Mouse (Mus musculus) thymus, postnatal 4 days (tissue): Measurements from ENCODE around the gene Bco2.

Source experiments
- DNase-seq: peaks from one replicate; pipeline ENCODE4 v3.0.0; 2021

Bco2 gene

DNA sequence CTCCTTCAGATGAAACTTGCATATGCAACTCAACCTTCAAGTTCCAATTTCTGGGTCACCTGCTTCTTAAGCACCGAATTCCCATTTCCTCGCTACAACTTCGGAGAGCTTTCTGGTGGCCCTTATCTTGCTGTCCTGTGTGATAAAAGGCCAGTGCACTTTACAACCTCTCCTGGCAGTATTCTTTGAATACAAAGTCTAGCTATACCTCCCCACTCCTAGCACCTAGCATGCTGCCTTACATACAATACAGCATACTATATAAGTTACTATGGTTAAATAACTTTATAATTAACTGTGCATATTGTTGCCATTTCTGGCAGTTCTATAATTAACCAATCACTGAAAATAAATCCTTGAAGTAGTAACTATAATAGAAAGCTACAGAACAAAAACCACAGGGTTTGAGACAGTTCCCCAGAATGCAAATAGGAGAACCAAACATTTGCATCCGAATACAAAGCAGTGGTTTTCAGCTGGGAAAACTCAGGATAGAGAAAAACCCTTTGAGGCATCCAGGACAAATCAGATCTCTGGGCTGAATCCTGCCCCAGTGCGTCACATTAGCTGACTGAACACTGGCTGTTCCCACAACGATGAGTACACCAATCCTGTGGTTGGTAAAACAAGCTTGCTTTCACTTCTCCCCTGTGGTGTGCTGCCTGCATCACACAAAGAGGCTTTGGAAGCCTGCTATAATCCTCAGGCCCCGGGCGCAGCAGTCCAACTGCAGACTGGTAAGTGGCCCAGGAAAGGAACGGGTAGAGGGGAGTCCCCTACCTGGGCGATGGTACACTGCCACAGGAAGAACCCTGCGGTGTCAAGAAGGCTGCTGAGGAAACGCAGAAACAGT is 514 bp downstream of the Bco2 start, which contains the start of gene Il18:
Gene Il18, plus strand, starts transcription at position 587 of the 853 bp plus-strand sequence.
- DNase-seq: peak; percentile 50

DNA sequence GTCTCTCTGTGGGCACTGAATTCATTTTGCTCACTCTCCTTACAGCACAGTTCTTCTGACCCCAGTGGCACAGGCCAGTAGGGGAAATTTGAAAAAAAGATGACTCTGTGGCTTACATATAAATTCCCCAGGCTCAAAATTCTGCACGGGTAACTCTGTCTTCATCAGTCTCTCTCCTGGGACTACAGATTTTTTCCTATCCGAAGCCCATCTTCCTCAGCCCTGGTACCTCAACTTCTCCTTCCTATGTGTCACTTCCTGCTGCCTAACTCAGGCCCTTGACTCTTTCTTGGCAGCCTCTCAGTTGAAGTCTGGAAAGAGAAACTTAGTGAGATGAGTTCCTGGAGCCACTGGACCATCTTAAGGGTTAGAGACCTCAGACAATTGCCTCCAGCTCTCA is 1.4 kb downstream of the Bco2 start:
- DNase-seq: no peak

DNA sequence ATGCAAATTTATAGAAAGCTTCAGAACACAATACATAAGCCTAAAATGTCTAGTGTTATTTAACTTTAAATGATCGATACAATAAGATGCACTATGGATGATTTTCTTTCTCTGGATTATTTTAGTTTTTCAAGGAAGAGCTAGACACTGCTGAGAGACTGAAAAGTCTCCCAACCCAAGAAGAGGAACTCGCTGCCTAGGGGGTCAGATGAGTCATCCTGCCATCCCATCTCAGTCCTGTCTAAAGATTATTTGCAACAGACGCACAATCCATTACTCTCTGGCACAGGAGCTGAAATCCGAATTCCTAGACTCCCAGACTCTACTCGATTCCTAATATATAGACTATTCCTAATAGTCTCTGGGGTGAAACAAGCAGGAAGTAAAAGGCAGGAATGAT is 2.8 kb downstream of the Bco2 start:
- no peak for DNase-seq

DNA sequence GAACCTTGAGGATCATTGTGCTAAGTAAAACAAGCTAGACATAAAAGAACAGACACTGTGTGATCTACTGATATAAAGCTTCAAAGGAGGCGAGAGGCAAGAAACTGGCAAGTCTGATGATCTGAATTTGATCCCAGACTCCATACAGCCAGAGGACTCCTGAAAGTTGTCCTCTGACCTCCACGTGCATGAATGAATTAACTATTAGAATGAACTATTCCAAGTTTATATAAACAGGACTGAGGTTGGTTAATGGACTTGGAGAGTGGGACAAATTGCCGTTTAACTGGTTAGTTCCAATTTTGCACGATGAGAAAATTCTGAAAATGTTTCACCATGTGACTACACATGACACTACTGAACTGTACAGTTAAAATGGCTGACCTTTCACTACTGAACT is 6.0 kb downstream of the Bco2 start:
- DNase-seq: no peak

DNA sequence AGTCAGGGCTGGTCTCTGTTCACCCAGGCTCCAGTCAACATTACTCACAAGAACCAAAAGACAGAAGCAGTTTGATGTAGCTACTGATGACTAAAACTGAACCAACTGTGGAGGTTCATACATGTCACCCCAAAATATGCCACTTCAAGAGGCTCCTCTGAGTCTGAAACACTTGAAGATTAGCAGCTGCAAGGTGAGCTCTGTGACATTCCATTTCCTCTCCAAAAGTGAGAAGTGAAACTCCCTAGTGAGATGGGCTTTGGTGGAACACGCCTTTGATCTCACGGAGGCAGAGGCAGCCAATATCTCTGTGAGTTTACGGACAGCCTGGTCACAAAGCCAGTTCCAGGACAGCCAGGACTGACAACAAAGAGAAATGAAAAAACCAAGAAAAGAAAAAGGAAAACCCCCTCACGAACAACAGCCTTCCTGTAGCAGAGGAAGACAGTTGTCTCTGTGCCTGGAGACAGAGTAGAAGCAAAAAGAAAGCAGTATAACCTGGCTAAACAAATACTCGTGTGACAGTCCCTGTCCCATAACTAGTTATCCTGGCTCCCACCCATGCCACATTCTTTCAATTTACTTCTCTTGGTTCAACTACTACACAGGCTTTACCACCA is 7.0 kb downstream of the Bco2 start:
- peak; percentile 45 for DNase-seq

DNA sequence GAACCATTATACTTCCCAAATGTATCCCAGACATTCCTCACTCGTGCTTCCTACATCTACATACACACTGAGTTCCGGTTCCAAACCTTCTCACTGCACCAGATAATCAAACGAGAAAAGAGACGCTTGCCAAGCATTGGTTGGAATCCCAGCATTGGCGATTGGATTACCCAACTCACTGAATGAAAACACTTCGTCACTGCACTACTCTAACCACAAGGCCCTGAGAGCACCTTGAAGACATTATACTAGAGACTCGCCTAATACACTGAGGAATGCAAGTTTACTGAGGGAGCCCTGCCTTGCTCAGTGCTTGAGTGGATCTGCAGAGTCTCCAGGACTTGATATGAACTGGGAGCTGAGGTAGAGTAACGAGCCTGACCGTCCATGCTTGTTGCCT is 12.6 kb downstream of the Bco2 start:
- DNase-seq: no peak

DNA sequence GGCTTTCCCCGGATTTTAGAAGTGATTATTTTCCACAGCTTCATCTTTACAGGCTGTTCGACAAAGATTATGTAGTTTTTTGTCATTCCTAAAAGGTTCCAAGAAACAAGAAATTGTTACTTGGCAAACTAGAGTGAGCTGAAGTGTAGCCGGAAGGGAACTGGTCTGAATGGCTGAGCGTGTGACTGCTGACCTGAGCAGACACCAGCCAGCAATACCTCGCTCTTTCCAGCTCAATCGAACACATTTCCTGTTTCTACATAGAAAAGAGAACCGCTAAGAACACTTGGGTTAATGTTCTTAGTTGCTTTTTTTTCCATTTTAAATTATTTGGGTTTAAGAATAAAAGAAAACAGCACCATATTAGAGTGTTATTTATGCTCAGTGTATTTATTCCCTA is 14.8 kb downstream of the Bco2 start:
- DNase-seq: no peak

DNA sequence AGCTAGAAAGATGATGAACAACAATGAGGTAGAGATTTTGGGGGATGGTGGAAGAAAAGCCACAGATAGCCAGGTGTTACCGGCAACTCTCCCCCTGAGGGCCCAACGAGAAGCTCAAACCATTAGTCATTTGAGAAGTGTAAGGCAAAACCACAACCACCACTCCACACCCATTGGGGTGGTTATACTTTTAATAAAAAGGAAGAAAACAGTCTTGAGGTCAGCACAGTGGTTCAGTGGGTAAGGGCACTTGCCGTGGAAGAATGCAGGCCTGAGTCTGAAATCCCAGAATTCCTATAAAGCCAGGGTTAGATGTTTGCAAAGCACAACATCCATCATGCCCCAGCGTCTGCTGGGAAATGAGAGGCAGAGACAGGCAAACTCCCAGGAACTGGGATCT is 17.7 kb downstream of the Bco2 start:
- DNase-seq: no peak

DNA sequence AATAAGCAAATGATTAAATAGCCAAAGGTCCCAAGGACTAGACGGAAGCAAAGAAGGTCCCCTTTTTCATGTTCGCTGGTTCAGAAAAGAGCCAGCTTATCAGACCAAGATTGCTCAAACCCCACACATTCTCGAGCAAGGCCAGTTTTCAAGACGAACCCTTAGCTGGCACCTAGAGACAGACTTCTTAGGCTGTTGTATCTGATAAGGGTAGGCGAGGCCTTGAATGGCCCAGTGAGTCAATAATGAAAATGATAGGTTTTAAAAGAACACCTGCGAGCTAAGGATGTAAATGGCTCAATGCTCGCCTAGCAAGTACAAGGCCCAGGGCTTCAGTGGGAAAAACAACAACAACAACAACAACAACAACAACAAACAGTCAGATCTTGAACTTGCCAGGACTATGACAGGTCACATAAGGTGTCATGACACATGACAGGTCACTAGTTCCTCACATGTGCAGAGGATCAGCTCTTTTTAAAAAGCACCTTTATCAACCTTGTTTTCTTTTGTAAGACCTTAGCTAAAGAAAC is 18.3 kb downstream of the Bco2 start:
- no peak for DNase-seq

DNA sequence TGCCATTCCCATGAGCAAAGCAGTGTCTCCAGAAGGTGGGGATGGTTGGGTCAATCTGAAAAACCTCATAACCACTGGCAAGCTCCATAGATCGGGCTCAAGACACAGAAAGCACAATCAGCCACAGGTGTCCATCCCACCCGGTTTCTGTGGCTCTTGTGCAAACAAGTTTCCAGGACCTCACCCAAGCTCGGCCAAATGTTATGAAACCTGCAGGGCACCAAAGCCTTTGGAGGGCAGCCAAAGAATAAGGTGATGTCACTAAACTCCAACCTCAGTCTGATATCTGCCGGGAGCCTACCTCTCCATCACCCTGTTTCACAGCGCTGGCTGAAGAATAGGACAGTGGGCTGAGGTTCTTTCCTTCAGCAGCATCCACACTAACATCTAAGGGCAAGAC is 19.1 kb downstream of the Bco2 start:
- DNase-seq: no peak

DNA sequence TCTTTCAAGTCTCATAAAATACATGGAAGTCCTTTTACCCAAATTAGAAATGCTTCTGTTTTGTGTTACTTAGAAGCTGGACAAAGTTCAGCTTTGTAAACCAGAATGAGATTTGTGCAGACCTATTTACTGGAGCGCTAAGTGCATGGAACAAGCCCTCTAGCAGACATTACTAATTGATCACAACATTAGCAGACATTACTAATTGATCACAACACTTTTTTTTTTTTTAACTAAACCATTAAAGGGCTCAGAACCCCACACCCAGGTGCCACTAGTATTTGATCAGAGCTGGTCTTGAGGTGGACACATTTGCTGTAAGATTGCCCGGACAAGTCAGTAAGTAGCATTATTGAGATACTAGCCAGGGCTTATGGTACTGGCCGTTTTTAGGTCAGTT is 21.2 kb downstream of the Bco2 start:
- DNase-seq: no peak

DNA sequence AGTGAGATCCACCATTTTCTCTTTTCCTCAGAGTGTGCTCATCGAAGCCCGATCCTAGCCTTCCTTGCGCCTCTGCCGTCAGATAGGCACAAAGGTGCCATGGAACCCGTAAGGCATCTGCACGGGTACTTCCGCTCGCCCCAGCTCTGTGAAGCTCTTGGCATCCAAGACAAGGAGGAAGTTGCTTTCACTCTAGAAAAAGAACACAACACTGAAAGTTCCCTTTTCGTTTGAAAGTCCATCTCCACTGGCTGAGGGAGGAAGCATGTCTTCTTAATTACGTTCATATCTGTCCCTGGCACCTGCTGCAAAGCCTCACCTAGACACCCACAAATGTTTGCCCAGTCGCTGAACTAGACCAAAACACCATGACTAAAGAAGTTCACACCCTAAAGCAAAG is 21.7 kb downstream of the Bco2 start:
- peak; percentile 73 for DNase-seq

DNA sequence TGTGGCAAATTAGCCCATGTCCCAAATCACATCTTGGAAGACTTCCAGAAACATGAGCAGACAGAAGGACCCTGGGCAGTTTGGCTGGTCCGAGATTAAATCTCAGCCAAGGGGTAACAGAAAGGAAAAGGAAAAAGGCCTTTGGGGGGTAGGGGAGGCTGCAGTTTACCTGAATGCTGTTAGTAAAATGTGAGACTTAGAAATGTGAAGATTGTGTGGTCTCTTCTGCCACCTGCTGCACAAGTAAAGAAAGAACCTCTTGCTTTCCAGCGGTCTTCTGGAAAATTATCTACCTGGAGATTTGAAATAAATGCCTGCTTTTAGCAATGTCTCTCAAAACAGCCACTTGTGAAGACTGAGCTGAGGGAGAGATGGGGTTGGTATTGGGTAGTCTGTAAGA is 24.1 kb downstream of the Bco2 start:
- peak; percentile 62 for DNase-seq

DNA sequence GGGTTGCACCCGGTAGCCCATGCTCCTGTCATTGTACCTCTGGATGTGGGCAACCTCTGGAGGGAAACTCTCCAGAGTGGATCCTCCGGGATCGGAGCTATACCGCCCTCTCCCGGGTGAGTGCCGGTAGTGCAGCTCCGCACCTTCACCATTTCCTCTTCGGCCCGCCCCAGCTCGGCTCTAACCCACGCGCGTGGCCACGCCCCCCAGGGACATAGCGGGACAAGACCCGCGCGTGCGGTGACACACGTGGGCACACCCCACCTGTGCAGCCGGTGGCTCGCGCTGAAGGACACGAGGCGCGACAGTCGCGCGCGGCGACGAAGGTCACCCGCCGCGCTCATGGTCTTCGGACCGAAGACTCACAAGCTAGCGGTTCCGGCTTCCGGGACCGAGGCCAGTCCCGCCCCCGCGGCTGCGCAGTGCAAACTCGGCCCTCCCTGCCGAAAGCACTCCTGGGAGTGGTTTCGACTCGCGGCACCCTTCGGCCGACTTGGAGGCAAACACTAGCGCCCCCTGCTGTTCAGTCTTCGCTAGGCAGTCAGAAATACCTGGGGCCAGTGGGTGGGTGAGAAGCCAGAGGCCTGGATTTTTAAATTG is 26.6 kb downstream of the Bco2 start, which contains the start of gene Pts:
Gene Pts, minus strand, starts transcription at position 432 of the 600 bp plus-strand sequence.
- DNase-seq: peak; percentile 99

DNA sequence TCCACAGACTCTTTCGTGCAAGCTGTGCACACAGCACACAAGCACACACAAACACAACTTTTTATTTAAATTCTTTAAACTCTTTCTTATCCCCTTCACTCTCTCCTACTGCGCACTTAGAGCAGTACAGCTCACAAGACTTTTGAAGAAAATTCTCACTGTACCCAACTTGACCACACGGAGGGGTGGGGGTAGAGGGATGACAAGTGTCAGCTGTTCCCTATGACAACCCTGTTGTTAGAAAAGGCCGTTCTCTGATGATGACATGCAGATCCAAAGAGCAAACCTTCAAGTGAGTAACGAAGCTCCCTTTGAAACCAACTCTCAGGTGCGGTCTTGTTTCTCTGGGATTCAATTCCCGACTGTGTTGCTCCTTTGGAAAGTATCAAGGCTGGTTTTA is 27.1 kb downstream of the Bco2 start:
- peak; percentile 52 for DNase-seq

DNA sequence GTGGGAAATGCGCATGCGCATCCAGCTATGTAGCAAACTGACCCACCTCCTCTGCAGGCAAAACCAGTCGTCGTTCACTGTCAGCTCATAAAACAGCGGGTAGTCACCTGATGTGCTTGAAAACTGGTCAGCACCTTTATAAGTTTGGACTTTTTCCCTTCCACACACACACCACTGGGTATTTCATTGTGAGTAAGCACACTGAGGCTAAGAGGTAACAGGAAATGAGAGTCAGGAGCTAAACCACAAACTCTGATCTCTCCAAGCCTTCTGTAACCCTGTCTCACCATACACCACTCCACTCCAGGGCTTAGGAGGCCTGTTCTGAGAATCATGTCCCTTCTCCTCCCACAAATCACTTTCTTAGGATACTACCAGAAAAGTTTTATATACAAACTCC is 29.4 kb downstream of the Bco2 start:
- DNase-seq: no peak

DNA sequence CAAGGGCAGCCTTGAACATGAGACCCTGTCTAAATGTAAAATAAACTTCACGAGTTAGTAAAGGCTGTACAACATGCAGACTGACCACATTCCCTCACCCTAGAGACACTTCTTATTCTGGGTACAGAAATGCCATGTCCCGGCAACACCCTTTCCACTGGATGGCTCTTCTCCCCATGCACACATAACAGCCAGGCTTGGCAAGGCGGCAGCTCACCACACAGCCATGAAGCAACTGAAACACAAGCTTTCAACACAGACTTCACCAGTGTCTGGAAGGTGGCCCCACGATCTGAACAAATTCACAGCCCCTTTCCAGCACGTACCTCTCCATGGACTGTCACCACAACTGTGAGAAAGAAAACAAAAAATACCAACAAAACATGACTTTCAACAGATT is 30.0 kb downstream of the Bco2 start:
- no peak for DNase-seq

DNA sequence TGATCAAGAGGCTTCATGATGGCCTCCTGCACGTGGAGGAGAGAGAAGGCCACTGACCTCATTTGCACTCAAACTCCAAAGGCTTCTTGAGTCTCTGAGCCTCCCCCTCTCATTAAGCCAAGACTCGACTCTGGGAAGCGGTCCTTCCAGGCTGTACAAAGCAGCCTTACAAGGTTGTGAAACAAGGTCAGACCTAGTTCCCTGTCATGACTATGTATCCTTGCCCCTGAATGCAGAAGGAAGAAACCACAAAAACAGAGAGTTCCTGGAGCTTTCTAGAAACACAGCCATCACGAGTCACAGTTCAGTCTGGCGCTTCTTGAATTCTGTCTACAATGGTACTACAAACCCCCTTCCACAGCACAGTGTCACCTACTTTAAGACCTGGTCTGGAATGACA is 32.4 kb downstream of the Bco2 start:
- no peak for DNase-seq

DNA sequence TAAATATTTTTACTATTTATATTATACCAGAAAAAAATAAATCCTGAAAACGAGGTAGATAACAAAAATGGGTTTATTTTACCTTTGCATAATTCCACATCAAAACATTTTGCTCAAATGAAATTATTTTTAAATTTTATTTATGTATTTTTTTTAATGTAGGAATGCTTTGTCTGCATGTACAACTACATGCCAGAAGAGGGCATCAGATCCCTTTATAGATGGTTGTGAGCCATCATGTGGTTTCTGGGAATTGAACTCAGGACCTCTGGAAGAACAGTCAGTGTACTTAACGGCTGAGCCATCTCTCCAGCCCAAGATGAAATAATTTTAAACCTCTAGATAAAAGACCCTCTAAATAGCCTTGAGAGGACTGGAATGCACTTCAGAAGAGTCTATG is 33.4 kb downstream of the Bco2 start:
- no peak for DNase-seq

DNA sequence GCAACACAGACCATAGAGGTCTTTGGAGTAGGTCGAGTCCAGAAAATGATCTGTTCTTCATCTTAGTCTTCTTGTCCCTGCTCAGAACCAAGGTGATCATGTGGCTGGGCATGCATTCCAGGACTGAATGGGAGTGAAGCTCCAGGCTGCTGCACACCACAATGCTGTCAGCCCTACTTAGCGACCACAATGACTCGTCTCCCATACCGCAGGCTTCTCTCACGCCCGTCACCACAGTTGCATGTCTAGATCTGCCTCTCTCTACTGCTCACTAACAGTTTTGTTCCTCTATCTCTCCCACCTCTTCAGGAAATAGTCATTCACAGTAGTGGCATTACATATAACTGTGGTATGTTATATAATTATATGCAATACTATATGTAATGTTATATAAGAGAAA is 34.2 kb downstream of the Bco2 start:
- no peak for DNase-seq

DNA sequence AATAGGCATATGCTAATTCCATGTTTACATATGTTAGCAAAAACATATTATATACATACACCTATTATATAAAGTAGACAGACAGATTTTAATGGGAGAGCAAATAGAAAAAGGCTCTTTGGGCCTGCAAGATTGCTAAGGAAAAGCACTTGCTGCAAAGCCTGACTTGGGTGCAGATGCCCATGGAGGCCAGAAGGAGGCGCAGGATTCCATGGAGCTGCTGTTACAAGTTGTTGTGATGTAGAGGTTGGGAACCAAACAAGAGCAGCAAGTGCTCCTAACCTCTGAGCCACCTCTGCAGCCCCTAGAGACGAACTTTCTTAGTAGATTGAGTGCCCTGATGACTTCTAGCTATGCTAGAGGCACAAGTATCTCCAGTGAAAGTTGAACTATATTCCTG is 36.2 kb downstream of the Bco2 start:
- peak; percentile 58 for DNase-seq

DNA sequence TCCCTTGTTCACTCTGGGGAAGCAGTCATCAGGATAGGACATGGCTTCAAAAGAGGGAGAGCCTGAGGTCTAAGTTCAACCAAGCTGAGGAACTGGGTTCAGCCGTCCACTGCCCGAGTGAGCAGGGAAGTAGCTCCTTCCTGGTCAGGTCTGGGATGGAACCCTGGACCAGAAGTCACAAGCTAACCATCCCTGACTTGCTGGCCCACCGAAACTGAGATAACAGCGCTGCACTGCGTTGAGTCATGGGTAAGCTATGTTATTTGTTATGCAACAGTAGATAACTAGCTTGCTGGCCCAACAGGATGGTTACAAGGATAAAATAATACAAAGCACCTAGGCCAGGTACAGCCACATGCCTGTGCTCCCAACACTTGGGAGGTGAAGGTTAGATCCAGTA is 39.5 kb downstream of the Bco2 start:
- no peak for DNase-seq

DNA sequence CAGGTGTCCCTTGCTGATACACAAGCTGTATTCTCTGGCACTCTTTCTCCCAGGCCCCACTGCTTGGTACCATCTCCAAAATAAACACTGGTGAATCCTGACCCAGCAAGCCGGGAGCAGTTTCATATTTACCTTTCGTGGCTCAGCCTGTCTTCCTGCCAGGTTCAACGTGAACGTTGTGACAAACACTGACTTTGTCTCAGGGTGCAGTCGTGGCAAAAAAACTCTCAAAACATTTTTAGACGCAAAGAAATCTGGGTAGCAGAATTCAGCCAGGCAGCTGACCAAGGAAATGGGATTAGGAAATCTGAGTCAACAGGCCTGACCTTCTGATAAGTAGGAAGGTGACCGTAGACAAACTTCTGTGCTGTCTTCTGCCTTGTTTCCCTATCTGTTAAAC is 47.4 kb downstream of the Bco2 start:
- no peak for DNase-seq

DNA sequence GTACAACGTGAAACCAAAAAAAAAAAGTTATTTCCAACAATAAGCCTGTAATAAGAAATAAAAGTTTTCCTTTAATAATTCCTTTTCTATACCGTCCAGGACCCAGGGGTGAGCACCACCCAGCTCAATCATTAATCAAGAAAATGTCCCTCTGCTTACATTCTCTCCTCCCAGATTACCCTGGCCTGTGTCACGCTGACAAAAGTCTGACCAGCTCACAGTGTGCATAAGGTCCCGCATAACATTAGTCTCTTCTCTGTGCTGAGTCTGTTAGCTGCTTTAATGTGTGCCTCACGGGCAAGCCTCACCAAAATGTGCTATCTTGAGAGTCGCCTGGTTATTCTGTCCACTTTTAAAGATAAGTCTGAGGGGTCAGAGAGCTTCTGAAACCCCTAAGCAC is 49.6 kb downstream of the Bco2 start:
- DNase-seq: no peak
